Mouse (Mus musculus): ENCODE measurements around the gene Spsb1. TPM values are rescaled to one million over a fixed set of nuclear protein-coding genes. Genes with fewer than 3 reads are reported as not detected.

The Spsb1 gene
- polyA plus RNA-seq, 1 experiment from 2014 or later = 7.7 TPM

- Histone ChIP-seq H3K27ac (replicated peaks) (no peak overlapping the region), H3K36me3 (no peaks in the 10 kb centered on the region), H3K4me1 (peaks cover 6% of the 10 kb centered on the region; the same call in 1 of the 2 replicates), H3K27me3 (replicated peaks) (no peaks in the 10 kb centered on the region), H3K9me3 (replicated peaks) (no peaks in the 10 kb centered on the region), H3K4me2 (no peak overlapping the region), H3K9ac (replicated peaks) (no peak overlapping the region), H3K4me3 (replicated peaks) (no peak overlapping the region)
- no peak for ATAC-seq (ENCODE audit: low FRiP score)
- 39% methylated on average over 3 of the region's 3 CpGs for WGBS
These were observed 9.9 kb upstream of the Spsb1 start for GRCm38 (mm10) chr4:149964770-149965169.

- no peak for ATAC-seq (ENCODE audit: low FRiP score)
- Histone ChIP-seq H3K27ac (replicated peaks) (no peak overlapping the region), H3K27me3 (replicated peaks) (no peaks in the 10 kb centered on the region), H3K36me3 (no peaks in the 10 kb centered on the region), H3K4me2 (no peak overlapping the region), H3K4me1 (peaks cover 6% of the 10 kb centered on the region; the same call in 1 of the 2 replicates), H3K9me3 (replicated peaks) (no peaks in the 10 kb centered on the region), H3K9ac (replicated peaks) (no peak overlapping the region), H3K4me3 (replicated peaks) (no peak overlapping the region)
- 79% methylated on average over 8 of the region's 8 CpGs for WGBS
These were observed 9.4 kb upstream of the Spsb1 start for GRCm38 (mm10) chr4:149964285-149964684.

DNA sequence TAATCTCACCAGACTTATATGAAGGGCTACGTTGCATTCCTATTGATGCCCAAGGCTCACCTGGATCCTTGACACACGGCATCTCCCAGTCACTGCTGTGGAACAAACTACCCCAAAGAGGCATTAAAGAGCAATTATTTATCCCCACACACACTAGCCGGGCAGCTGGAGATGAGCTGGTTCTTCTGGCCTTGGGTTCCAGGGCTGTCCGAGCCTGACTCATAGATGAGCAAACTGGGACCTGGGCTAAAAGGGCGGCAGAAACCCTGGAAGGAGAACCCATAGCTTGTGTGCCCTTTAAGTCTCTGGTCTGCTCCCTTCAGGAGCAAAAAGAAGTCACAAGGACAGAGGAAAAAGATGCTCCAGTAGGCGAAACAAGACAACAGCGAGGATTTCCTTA lies 5.5 kb upstream of the Spsb1 start:
- Histone ChIP-seq H3K27ac (replicated peaks) (no peak overlapping the region), H3K27me3 (replicated peaks) (peaks cover 17% of the 10 kb centered on the region), H3K4me2 (no peak overlapping the region), H3K4me3 (replicated peaks) (no peak overlapping the region), H3K9me3 (replicated peaks) (no peaks in the 10 kb centered on the region), H3K36me3 (no peaks in the 10 kb centered on the region), H3K4me1 (peaks cover 10% of the 10 kb centered on the region), H3K9ac (replicated peaks) (no peak overlapping the region)
- ATAC-seq (ENCODE audit: low FRiP score) = no peak
- WGBS = 83% methylated on average over 7 of the region's 7 CpGs

- no peak overlapping the region for H3K9ac ChIP-seq (replicated peaks)
- ATAC-seq (ENCODE audit: low FRiP score) = no peak
- 57% methylated on average over 10 of the region's 10 CpGs for WGBS
- peaks cover 15% of the 10 kb centered on the region for H3K4me1 ChIP-seq
- no peak overlapping the region for H3K27ac ChIP-seq (replicated peaks)
- peaks cover 17% of the 10 kb centered on the region for H3K27me3 ChIP-seq (replicated peaks)
- H3K4me3 ChIP-seq (replicated peaks) = no peak overlapping the region
- no peaks in the 10 kb centered on the region for H3K36me3 ChIP-seq
- no peaks in the 10 kb centered on the region for H3K9me3 ChIP-seq (replicated peaks)
- no peak overlapping the region for H3K4me2 ChIP-seq
These were observed 5.0 kb upstream of the Spsb1 start for GRCm38 (mm10) chr4:149959816-149960215.

DNA sequence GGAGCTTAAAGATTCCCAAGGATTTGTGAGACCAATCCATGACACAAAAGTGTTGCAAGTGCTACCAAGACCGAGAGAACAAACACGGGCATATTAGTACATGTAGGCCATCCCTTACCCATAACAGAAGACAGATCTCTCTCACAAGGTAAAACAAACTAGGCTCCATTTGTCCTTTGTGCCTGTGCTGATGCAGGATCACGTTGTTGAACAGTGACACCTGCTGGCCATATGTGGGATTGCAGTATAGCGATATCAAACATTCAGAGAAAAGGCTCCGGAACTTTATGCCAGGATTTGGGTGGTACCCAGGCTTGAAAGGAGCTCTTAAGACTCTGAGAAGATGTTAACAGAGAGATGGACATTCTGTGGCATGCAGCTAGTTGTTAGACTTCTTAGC lies 3.7 kb upstream of the Spsb1 start:
- Histone ChIP-seq H3K27me3 (replicated peaks) (peaks cover 17% of the 10 kb centered on the region), H3K4me2 (no peak overlapping the region), H3K27ac (replicated peaks) (no peak overlapping the region), H3K4me1 (peaks cover 22% of the 10 kb centered on the region), H3K4me3 (replicated peaks) (no peak overlapping the region), H3K9me3 (replicated peaks) (no peaks in the 10 kb centered on the region), H3K9ac (replicated peaks) (no peak overlapping the region), H3K36me3 (no peaks in the 10 kb centered on the region)
- WGBS = 7% methylated on average over 5 of the region's 5 CpGs
- ATAC-seq (ENCODE audit: low FRiP score) = no peak

DNA sequence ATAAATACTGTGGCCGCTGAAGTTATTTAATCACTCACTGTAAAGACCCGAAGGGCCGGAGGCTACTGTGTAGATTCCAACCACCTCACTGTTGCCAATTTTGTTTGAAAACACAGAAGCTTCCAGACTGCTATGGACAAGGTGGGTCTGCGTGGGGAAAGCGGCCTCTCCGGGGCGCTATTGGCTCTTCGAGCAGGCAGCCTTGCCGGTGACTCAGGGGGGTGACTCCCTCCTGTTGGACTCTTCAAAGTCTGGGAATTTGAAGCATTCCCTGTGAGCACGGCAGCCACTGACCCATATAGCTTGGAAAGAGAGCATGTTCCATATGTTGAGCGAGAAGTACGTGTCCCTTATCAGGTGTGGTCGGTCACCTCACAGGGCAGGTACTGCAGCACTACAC lies 1.2 kb upstream of the Spsb1 start:
- 50% methylated on average over 13 of the region's 13 CpGs for WGBS
- no peak overlapping the region; the same call in 1 of the 2 replicates for H3K4me2 ChIP-seq
- ATAC-seq (ENCODE audit: low FRiP score) = no peak
- no peak overlapping the region for H3K9ac ChIP-seq (replicated peaks)
- H3K27ac ChIP-seq (replicated peaks) = no peak overlapping the region
- no peaks in the 10 kb centered on the region for H3K36me3 ChIP-seq
- H3K4me3 ChIP-seq (replicated peaks) = no peak overlapping the region
- H3K4me1 ChIP-seq = peaks cover 38% of the 10 kb centered on the region
- peaks cover 17% of the 10 kb centered on the region for H3K27me3 ChIP-seq (replicated peaks)
- no peaks in the 10 kb centered on the region for H3K9me3 ChIP-seq (replicated peaks)

- H3K4me3 ChIP-seq (replicated peaks) = peak overlapping the region; percentile 64
- WGBS = 15% methylated on average over 15 of the region's 15 CpGs
These were observed 788 bp upstream of the Spsb1 start for GRCm38 (mm10) chr4:149955631-149956030.

DNA sequence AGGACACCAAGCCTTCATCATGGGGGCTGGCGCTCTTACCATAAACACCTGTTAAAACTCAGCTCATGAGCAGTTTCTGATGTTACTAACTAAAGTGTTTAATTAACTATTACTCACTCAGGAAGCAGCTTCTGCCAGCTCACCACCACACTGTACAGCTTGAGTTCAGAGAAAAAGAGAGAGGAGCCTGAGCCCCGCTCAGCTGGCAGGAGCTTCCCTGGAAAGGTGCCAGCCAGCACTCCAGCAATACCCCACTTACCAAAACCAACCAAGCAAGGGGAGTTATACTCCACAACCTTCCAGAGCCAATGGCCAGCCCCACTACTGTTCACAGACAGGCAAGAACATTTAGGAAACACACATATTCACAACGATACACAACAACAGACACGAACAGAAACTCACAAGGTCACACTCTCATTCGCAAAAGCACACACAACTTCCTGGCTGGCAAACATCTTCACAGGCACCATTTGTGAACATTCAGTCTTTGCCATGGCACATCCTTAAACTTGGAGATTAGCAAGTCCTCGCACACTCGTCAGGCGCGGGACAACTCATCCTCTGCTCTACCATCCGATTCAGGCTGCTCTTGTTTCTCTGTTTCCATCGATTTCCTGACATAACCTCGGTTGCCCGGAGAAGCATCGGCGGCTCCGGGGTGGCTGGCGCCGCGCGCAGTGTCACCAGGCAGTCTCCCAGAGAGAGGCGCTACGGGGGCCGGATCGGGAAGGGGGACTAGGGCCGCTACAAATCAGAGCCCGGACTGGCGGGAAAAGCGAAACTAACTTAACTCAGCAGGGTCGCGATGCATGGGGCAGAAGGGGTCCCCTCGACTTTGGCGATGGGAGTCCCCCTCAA lies 992 bp downstream of the Spsb1 start:
- Histone ChIP-seq H3K9ac (replicated peaks) (peak overlapping the region; percentile 72), H3K27ac (replicated peaks) (peak overlapping the region; percentile 57), H3K4me1 (peaks cover 49% of the 10 kb centered on the region), H3K4me2 (peak overlapping the region; percentile 100), H3K4me3 (replicated peaks) (peak overlapping the region; percentile 64), H3K27me3 (replicated peaks) (peaks cover 17% of the 10 kb centered on the region), H3K36me3 (no peaks in the 10 kb centered on the region), H3K9me3 (replicated peaks) (no peaks in the 10 kb centered on the region)
- peak; percentile 36; the same call in 1 of the 2 replicates for ATAC-seq (ENCODE audit: low FRiP score)
- 5% methylated on average over 32 of the region's 32 CpGs for WGBS

More at GRCm38 (mm10) chr4:149955631-149956030, 788 bp upstream of the Spsb1 start:
- no peaks in the 10 kb centered on the region for H3K36me3 ChIP-seq
- 0 out of 2 replicates have a peak, but pooled peaks have one; percentile 2 for ATAC-seq (ENCODE audit: low FRiP score)
- no peak overlapping the region for H3K27ac ChIP-seq (replicated peaks)
- peaks cover 17% of the 10 kb centered on the region for H3K27me3 ChIP-seq (replicated peaks)
- peaks cover 38% of the 10 kb centered on the region for H3K4me1 ChIP-seq
- H3K4me2 ChIP-seq = peak overlapping the region; percentile 100
- H3K9me3 ChIP-seq (replicated peaks) = no peaks in the 10 kb centered on the region
- no peak overlapping the region for H3K9ac ChIP-seq (replicated peaks)

DNA sequence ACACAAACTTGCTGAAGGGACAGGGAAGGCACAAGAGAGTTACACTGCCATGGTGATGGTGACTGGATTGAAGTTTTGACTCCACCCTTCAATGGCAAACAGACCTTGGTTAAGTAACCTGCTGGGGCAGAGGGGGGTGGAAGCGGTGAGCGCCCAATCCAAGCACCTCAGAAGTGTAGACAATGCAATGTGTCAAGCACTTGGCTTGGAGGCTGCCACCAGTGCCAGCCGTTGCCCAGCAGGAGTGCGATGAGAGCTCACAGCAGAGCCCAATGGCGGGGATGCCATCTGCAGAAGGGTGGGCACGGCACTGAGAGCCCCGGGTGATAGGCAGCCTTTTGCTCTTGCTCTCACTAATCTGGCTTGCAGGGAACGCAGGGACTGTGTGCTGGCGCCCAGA lies 2.6 kb downstream of the Spsb1 start:
- H3K9ac ChIP-seq (replicated peaks) = no peak overlapping the region
- ATAC-seq (ENCODE audit: low FRiP score) = no peak

GRCm38 (mm10) chr4:149951201-149951600 lies 3.6 kb downstream of the Spsb1 start:
- no peak for ATAC-seq (ENCODE audit: low FRiP score)
- 88% methylated on average over 13 of the region's 13 CpGs for WGBS
- H3K27ac ChIP-seq (replicated peaks) = no peak overlapping the region
- peaks cover 57% of the 10 kb centered on the region for H3K4me1 ChIP-seq
- H3K4me3 ChIP-seq (replicated peaks) = no peak overlapping the region
- peaks cover 6% of the 10 kb centered on the region for H3K27me3 ChIP-seq (replicated peaks)
- H3K9ac ChIP-seq (replicated peaks) = no peak overlapping the region
- no peaks in the 10 kb centered on the region for H3K9me3 ChIP-seq (replicated peaks)
- no peaks in the 10 kb centered on the region for H3K36me3 ChIP-seq
- no peak overlapping the region for H3K4me2 ChIP-seq

More for the DNA sequence above, 2.6 kb downstream of the Spsb1 start:
- peaks cover 49% of the 10 kb centered on the region for H3K4me1 ChIP-seq
- WGBS = 53% methylated on average over 9 of the region's 9 CpGs
- no peak overlapping the region for H3K4me3 ChIP-seq (replicated peaks)
- H3K9me3 ChIP-seq (replicated peaks) = no peaks in the 10 kb centered on the region
- H3K36me3 ChIP-seq = no peaks in the 10 kb centered on the region
- peak overlapping the region; percentile 13; the same call in 1 of the 2 replicates for H3K4me2 ChIP-seq
- no peak overlapping the region for H3K27ac ChIP-seq (replicated peaks)
- peaks cover 14% of the 10 kb centered on the region for H3K27me3 ChIP-seq (replicated peaks)

DNA sequence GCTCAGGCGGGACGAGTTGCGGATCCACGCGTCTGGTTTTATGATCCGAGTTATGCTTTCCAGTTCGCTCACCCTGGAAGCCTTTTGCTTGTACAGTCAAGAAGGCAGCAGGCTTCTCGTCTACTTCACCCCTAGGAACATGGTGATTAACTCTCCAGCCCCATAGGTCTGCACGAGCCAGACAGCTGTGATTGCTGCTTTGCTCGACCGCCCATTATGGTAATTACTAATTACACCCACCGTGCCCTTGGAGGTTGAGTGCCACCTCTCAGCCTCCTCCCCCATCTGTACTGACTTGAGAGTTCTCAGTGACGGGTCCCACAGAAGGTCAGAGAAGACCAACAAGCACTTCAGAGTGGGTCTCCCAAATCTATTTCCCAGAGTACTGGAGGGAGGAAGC lies 5.2 kb downstream of the Spsb1 start:
- Histone ChIP-seq H3K9me3 (replicated peaks) (no peaks in the 10 kb centered on the region), H3K9ac (replicated peaks) (no peak overlapping the region), H3K4me3 (replicated peaks) (no peak overlapping the region), H3K27ac (replicated peaks) (no peak overlapping the region), H3K36me3 (no peaks in the 10 kb centered on the region), H3K4me1 (peaks cover 59% of the 10 kb centered on the region), H3K4me2 (no peak overlapping the region), H3K27me3 (replicated peaks) (no peaks in the 10 kb centered on the region)
- 44% methylated on average over 13 of the region's 13 CpGs for WGBS
- no peak for ATAC-seq (ENCODE audit: low FRiP score)

- Histone ChIP-seq H3K4me1 (peaks cover 60% of the 10 kb centered on the region), H3K36me3 (no peaks in the 10 kb centered on the region), H3K4me2 (no peak overlapping the region), H3K9ac (replicated peaks) (no peak overlapping the region), H3K27me3 (replicated peaks) (no peaks in the 10 kb centered on the region), H3K4me3 (replicated peaks) (no peak overlapping the region), H3K27ac (replicated peaks) (no peak overlapping the region), H3K9me3 (replicated peaks) (no peaks in the 10 kb centered on the region)
- no peak for ATAC-seq (ENCODE audit: low FRiP score)
- WGBS = 90% methylated on average over 5 of the region's 5 CpGs
These were observed 6.7 kb downstream of the Spsb1 start for GRCm38 (mm10) chr4:149948119-149948518.

All from neural tube, embryonic 15.5 days (tissue).